In genomic region chr1:180356176-180356575, GRCm38 (mm10) we compare ENCODE assay signal across 12 mouse cellular contexts. TPM values are rescaled to one million over a fixed set of nuclear protein-coding genes. Genes with fewer than 3 reads are reported as not detected.
DNase-seq lines count a peak whose midpoint lies in the region; ATAC-seq and TF ChIP-seq lines count a peak whose summit lies in the region.
"Had no signal": no experiment of that assay in that cellular context is flagged by ENCODE, and none has a peak within 500 bp of the region (broad histone marks: within the 10 kb centered on the region; RNA-seq: fewer than 3 reads in every experiment).

No protein-coding gene starts in this region.

- ATAC-seq in lung, embryonic 14.5 days (ENCODE audit: insufficient read depth) = no peak
- ATAC-seq in limb, embryonic 13.5 days (ENCODE audit: low FRiP score, low read depth) = 0 out of 2 replicates have a peak, but pooled peaks have one; percentile 16
- ATAC-seq: midbrain, embryonic 15.5 days had no signal

- no peaks in the 10 kb centered on the region for H3K9me3 ChIP-seq in lung, embryonic 14.5 days (ENCODE audit: low read depth, low read length)
- H3K9me3 ChIP-seq in limb, embryonic 13.5 days = no peaks in the 10 kb centered on the region
- H3K9me3 ChIP-seq: midbrain, embryonic 15.5 days had no signal

- TF ChIP-seq POLR2A in lung, adult 2 months (IDR thresholded peaks at IDR 0.05; ENCODE audit: borderline replicate concordance, extremely low read depth, low read depth, low read length) = no peak

- H3K27me3 ChIP-seq in lung, embryonic 14.5 days (ENCODE audit: insufficient read depth, low read length) = no peaks in the 10 kb centered on the region
- no peaks in the 10 kb centered on the region for H3K27me3 ChIP-seq in limb, embryonic 13.5 days
- H3K27me3 ChIP-seq: midbrain, embryonic 15.5 days had no signal

- peak overlapping the region; percentile 7; the same call in 1 of the 2 replicates for H3K27ac ChIP-seq in lung, embryonic 14.5 days (ENCODE audit: low read depth)
- peak overlapping the region; percentile 48; the same call in 1 of the 2 replicates for H3K27ac ChIP-seq in limb, embryonic 13.5 days
- H3K27ac ChIP-seq: midbrain, embryonic 15.5 days had no signal

- WGBS in lung, embryonic 14.5 days = 61% methylated on average over 4 of the region's 4 CpGs
- WGBS in lung, adult 2 months = 45% methylated on average over 4 of the region's 4 CpGs
- WGBS in limb, embryonic 13.5 days = 45% methylated on average over 4 of the region's 4 CpGs

- H3K4me2 ChIP-seq in lung, embryonic 14.5 days = no peak overlapping the region
- no peak overlapping the region for H3K4me2 ChIP-seq in limb, embryonic 13.5 days (replicated peaks)
- H3K4me2 ChIP-seq: midbrain, embryonic 15.5 days had no signal

- TF ChIP-seq CTCF in lung, embryonic 14.5 days (IDR thresholded peaks at IDR 0.05; ENCODE audit: low read depth) = no peak
- TF ChIP-seq CTCF in lung, adult 2 months (IDR thresholded peaks at IDR 0.05; ENCODE audit: insufficient read depth, low read length) = no peak

- DNase-seq in gastrocnemius, postnatal 25 days = peak; percentile 28
- no peak for DNase-seq in gastrocnemius, postnatal 10 days
- DNase-seq in lung, embryonic 14.5 days = no peak
- DNase-seq in lung, adult 2 months = no peak
- DNase-seq in thymus, postnatal 0 days (ENCODE audit: low spot score) = peak; percentile 88
- no peak for DNase-seq in urinary bladder, postnatal 36 days (ENCODE audit: low spot score in 2 of 2)
- no peak for DNase-seq in ovary, postnatal 10 days (ENCODE audit: low spot score)
- DNase-seq: cerebellum, adult 8-10 months; heart, postnatal 4 days; right cerebral cortex, postnatal 25 days had no signal

- H3K4me3 ChIP-seq in lung, embryonic 14.5 days (ENCODE audit: low read depth, low read length) = no peak overlapping the region
- H3K4me3 ChIP-seq in lung, adult 2 months (replicated peaks; ENCODE audit: extremely low read depth, low read depth, low read length) = no peak overlapping the region
- H3K4me3 ChIP-seq in limb, embryonic 13.5 days = no peak overlapping the region
- H3K4me3 ChIP-seq: midbrain, embryonic 15.5 days had no signal

- 0 out of 2 replicates have a peak, but pooled peaks cover 2% of the 10 kb centered on the region for H3K36me3 ChIP-seq in lung, embryonic 14.5 days (ENCODE audit: insufficient read depth)
- H3K36me3 ChIP-seq in limb, embryonic 13.5 days = peaks cover 12% of the 10 kb centered on the region
- H3K36me3 ChIP-seq: midbrain, embryonic 15.5 days had no signal

- H3K9ac ChIP-seq in lung, embryonic 14.5 days = no peak overlapping the region
- no peak overlapping the region for H3K9ac ChIP-seq in limb, embryonic 13.5 days
- H3K9ac ChIP-seq: midbrain, embryonic 15.5 days had no signal

- H3K4me1 ChIP-seq in lung, embryonic 14.5 days (ENCODE audit: insufficient read depth) = peaks cover 13% of the 10 kb centered on the region
- peaks cover 49% of the 10 kb centered on the region for H3K4me1 ChIP-seq in lung, adult 2 months (ENCODE audit: control insufficient read depth, insufficient read depth, low read length)
- H3K4me1 ChIP-seq in limb, embryonic 13.5 days = peaks cover 50% of the 10 kb centered on the region
- H3K4me1 ChIP-seq: midbrain, embryonic 15.5 days had no signal

RNA-seq across cellular contexts. Expression of gene Itpkb, which starts 25.9 kb away (rescaled TPM):
- total RNA-seq in gastrocnemius, postnatal 25 days (2021) = 10 to 100 TPM; 16.0 to 18.0 TPM
- 10 to 100 TPM; 30.1 to 38.7 TPM for total RNA-seq in gastrocnemius, postnatal 10 days (2021)
- 8.1 and 9.0 TPM in 2 replicates for polyA plus RNA-seq in lung, embryonic 14.5 days (2014; fragmentation: Nextera tagmentation; extraction: Ambion mirVana)
- 51.3 and 55.6 TPM in 2 replicates for polyA plus RNA-seq in lung, adult 2 months (2012; rRNA removed)
- 9.5 and 10.1 TPM in 2 replicates for polyA plus RNA-seq in limb, embryonic 13.5 days (2015; fragmentation: Nextera tagmentation; extraction: Ambion mirVana)
- 12.4 and 17.6 TPM in 2 replicates for polyA plus RNA-seq in thymus, postnatal 0 days (2015; fragmentation: Nextera tagmentation; extraction: Ambion mirVana)

Comparison
In these comparisons a context has a peak if more than half of its experiments do, and no peak if none do; other contexts are left out.
1. DNase-seq: peak in gastrocnemius, postnatal 25 days (single experiment) and thymus, postnatal 0 days (single experiment); none in gastrocnemius, postnatal 10 days (single experiment), lung, embryonic 14.5 days (single experiment), lung, adult 2 months (single experiment), urinary bladder, postnatal 36 days (0 of 2) and ovary, postnatal 10 days (single experiment).